Mouse (Mus musculus): ENCODE results near the gene Kcp. TPM values are rescaled to one million over a fixed set of nuclear protein-coding genes. Genes with fewer than 3 reads are reported as not detected.
A peak's percentile ranks its signal among the peaks of the same experiment; 100 is the strongest.

Kcp gene
- polyA plus RNA-seq, 2 experiments: 27.1 to 92.4 TPM

- no peaks in the 10 kb centered on the region for H3K27me3 ChIP-seq (ENCODE audit: control insufficient read depth, insufficient read depth, low read length)
- H3K9me3 ChIP-seq (ENCODE audit: control insufficient read depth, low read length): no peaks in the 10 kb centered on the region
- H3K4me3 ChIP-seq (replicated peaks; ENCODE audit: low read length): no peak overlapping the region
- no peak overlapping the region for H3K9ac ChIP-seq (ENCODE audit: low read depth, low read length, severe bottlenecking)
- peaks cover 86% of the 10 kb centered on the region for H3K36me3 ChIP-seq (ENCODE audit: control insufficient read depth, insufficient read depth, low read length)
- H3K4me1 ChIP-seq (ENCODE audit: control insufficient read depth, insufficient read depth, low read length): no peaks in the 10 kb centered on the region
- no peak for TF ChIP-seq POLR2A (IDR thresholded peaks at IDR 0.05; ENCODE audit: borderline replicate concordance, extremely low read depth, insufficient read depth, insufficient read length)
- 97% methylated on average over 2 of the region's 2 CpGs for WGBS
- ATAC-seq (ENCODE audit: low FRiP score, low read depth) (no peak), DNase-seq (ENCODE audit: low spot score) (no peak)
- no peak overlapping the region for H3K4me2 ChIP-seq (replicated peaks; ENCODE audit: low read depth, low read length, severe bottlenecking)
- H3K27ac ChIP-seq (replicated peaks; ENCODE audit: low read depth, low read length): no peak overlapping the region
Observed at GRCm38 (mm10) chr6:29545611-29546010, 37.9 kb upstream of the Kcp start.

- DNase-seq (ENCODE audit: low spot score): no peak
- no peak overlapping the region for H3K4me3 ChIP-seq (replicated peaks; ENCODE audit: low read length)
Observed at GRCm38 (mm10) chr6:29540956-29541355, 33.2 kb upstream of the Kcp start.

GRCm38 (mm10) chr6:29540223-29540622 is 32.5 kb upstream of the Kcp start:
- no peaks in the 10 kb centered on the region for H3K4me1 ChIP-seq (ENCODE audit: control insufficient read depth, insufficient read depth, low read length)
- 80% methylated on average over 6 of the region's 6 CpGs for WGBS
- H3K36me3 ChIP-seq (ENCODE audit: control insufficient read depth, insufficient read depth, low read length): peaks cover 52% of the 10 kb centered on the region
- H3K4me3 ChIP-seq (replicated peaks; ENCODE audit: low read length): no peak overlapping the region
- H3K9me3 ChIP-seq (ENCODE audit: control insufficient read depth, low read length): no peaks in the 10 kb centered on the region
- no peaks in the 10 kb centered on the region for H3K27me3 ChIP-seq (ENCODE audit: control insufficient read depth, insufficient read depth, low read length)
- no peak overlapping the region for H3K27ac ChIP-seq (replicated peaks; ENCODE audit: low read depth, low read length)
- H3K9ac ChIP-seq (ENCODE audit: low read depth, low read length, severe bottlenecking): no peak overlapping the region
- ATAC-seq (ENCODE audit: low FRiP score, low read depth): no peak
- no peak overlapping the region for H3K4me2 ChIP-seq (replicated peaks; ENCODE audit: low read depth, low read length, severe bottlenecking)
- no peak for DNase-seq (ENCODE audit: low spot score)
- no peak for TF ChIP-seq POLR2A (IDR thresholded peaks at IDR 0.05; ENCODE audit: borderline replicate concordance, extremely low read depth, insufficient read depth, insufficient read length)

More at GRCm38 (mm10) chr6:29540956-29541355, 33.2 kb upstream of the Kcp start:
- no peaks in the 10 kb centered on the region for H3K4me1 ChIP-seq (ENCODE audit: control insufficient read depth, insufficient read depth, low read length)
- H3K36me3 ChIP-seq (ENCODE audit: control insufficient read depth, insufficient read depth, low read length): peaks cover 59% of the 10 kb centered on the region
- no peaks in the 10 kb centered on the region for H3K9me3 ChIP-seq (ENCODE audit: control insufficient read depth, low read length)
- no peak for TF ChIP-seq POLR2A (IDR thresholded peaks at IDR 0.05; ENCODE audit: borderline replicate concordance, extremely low read depth, insufficient read depth, insufficient read length)
- ATAC-seq (ENCODE audit: low FRiP score, low read depth): no peak
- no peak overlapping the region for H3K4me2 ChIP-seq (replicated peaks; ENCODE audit: low read depth, low read length, severe bottlenecking)
- no peaks in the 10 kb centered on the region for H3K27me3 ChIP-seq (ENCODE audit: control insufficient read depth, insufficient read depth, low read length)
- no peak overlapping the region for H3K27ac ChIP-seq (replicated peaks; ENCODE audit: low read depth, low read length)
- H3K9ac ChIP-seq (ENCODE audit: low read depth, low read length, severe bottlenecking): no peak overlapping the region
- whole genome bisulfite sequencing: 97% methylated on average over 1 of the region's 1 CpGs

- DNase-seq (ENCODE audit: low spot score) (peak; percentile 9), ATAC-seq (ENCODE audit: low FRiP score, low read depth) (peak; percentile 35; the same call in 1 of the 2 replicates)
- peaks cover 46% of the 10 kb centered on the region for H3K36me3 ChIP-seq (ENCODE audit: control insufficient read depth, insufficient read depth, low read length)
- no peak for TF ChIP-seq POLR2A (IDR thresholded peaks at IDR 0.05; ENCODE audit: borderline replicate concordance, extremely low read depth, insufficient read depth, insufficient read length)
- H3K4me1 ChIP-seq (ENCODE audit: control insufficient read depth, insufficient read depth, low read length): no peaks in the 10 kb centered on the region
- H3K4me3 ChIP-seq (replicated peaks; ENCODE audit: low read length): no peak overlapping the region
- no peak overlapping the region for H3K27ac ChIP-seq (replicated peaks; ENCODE audit: low read depth, low read length)
- no peak overlapping the region for H3K4me2 ChIP-seq (replicated peaks; ENCODE audit: low read depth, low read length, severe bottlenecking)
- H3K9ac ChIP-seq (ENCODE audit: low read depth, low read length, severe bottlenecking): no peak overlapping the region
- no peaks in the 10 kb centered on the region for H3K27me3 ChIP-seq (ENCODE audit: control insufficient read depth, insufficient read depth, low read length)
- no peaks in the 10 kb centered on the region for H3K9me3 ChIP-seq (ENCODE audit: control insufficient read depth, low read length)
- 83% methylated on average over 8 of the region's 8 CpGs for WGBS
Observed at GRCm38 (mm10) chr6:29539502-29539901, 31.8 kb upstream of the Kcp start.

GRCm38 (mm10) chr6:29537221-29537620 is 29.5 kb upstream of the Kcp start:
- no peak for ATAC-seq (ENCODE audit: low FRiP score, low read depth)
- Histone ChIP-seq H3K4me2 (replicated peaks; ENCODE audit: low read depth, low read length, severe bottlenecking) (no peak overlapping the region), H3K27me3 (ENCODE audit: control insufficient read depth, insufficient read depth, low read length) (no peaks in the 10 kb centered on the region), H3K4me3 (replicated peaks; ENCODE audit: low read length) (no peak overlapping the region), H3K27ac (replicated peaks; ENCODE audit: low read depth, low read length) (no peak overlapping the region), H3K9me3 (ENCODE audit: control insufficient read depth, low read length) (no peaks in the 10 kb centered on the region), H3K4me1 (ENCODE audit: control insufficient read depth, insufficient read depth, low read length) (no peaks in the 10 kb centered on the region), H3K9ac (ENCODE audit: low read depth, low read length, severe bottlenecking) (no peak overlapping the region), H3K36me3 (ENCODE audit: control insufficient read depth, insufficient read depth, low read length) (peaks cover 26% of the 10 kb centered on the region)
- no peak for TF ChIP-seq POLR2A (IDR thresholded peaks at IDR 0.05; ENCODE audit: borderline replicate concordance, extremely low read depth, insufficient read depth, insufficient read length)
- 78% methylated on average over 3 of the region's 3 CpGs for WGBS
- no peak for DNase-seq (ENCODE audit: low spot score)

Measured in limb, embryonic 14.5 days (tissue).